Mouse (Mus musculus) C2C12 (cell line): ENCODE results near the gene Ccdc33.

ENCODE experiments used
- MAX ChIP-seq: IDR thresholded peaks from one replicate; pipeline ENCODE4 v1.6.1; 2011; ENCODE audit warnings: mild to moderate bottlenecking, control low read depth
- USF1 ChIP-seq: IDR thresholded peaks from one replicate; pipeline ENCODE4 v1.6.1; 2011; ENCODE audit warnings: low read depth, mild to moderate bottlenecking, control low read depth, moderate library complexity

DNA sequence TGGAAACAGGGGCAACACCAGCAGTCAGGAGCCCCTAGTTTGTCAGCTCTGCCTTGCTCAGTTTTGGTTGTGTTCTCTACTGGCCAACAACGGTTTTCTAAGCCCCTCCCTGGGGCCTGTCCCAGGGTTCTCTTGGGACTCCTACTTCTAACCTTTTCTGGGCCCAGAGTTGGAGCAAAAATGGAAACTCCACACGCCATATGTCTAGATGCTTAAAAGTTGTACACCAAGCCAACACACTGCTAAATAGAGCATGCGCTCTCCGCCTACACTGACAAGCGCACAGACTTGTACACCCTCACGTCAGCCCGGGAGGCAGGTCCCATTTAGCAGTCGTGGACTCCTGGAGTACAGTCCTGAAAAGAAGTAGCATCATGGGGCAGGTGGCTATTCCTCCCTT is 133.3 kb downstream of the Ccdc33 start:
- no peak for TF ChIP-seq USF1
- TF ChIP-seq MAX, result no peak
